Mouse (Mus musculus): ENCODE measurements at regions not wholly inside any gene's neighbourhood (a gene's known extent, or its start where the extent isn't known, plus 50 kb on each side); places are given as distances from the start of the nearest gene placed in this dataset.

DNA sequence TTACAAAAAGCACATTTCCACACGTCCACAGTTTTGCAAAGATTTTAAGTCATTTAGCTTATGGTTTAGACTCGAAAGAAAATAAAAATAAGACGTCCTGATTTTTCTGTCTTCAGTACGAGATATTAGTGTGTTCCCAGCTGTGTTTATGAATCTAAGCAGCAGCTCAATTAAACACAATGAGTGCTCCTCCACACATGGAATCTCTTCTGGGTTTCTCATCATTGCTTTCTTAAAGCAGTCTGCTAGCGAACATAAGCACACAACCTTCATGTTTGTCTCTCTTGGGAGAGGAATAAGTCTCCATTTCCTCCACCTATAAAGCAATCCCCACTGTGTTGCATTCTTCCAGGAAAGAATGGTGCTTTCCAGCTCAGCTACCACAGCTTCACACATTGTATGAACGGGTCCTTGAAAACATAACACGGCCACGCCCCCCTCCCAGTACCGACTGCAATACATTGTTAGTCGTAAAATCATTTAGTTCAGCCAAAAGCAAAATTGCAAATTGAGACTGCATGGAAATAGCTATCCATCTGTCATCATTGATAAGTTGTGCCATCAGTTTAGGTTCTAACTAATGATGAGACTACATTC, 75.4 kb upstream of the Rap2b start (continued):
- TF ChIP-seq ETS1 (IDR thresholded peaks at IDR 0.05; ENCODE audit: low read depth, low read length) (no peak), POLR2A (IDR thresholded peaks at IDR 0.05; ENCODE audit: control insufficient read depth in 1 of 2, insufficient read depth in 1 of 2, low read depth in 1 of 2, low read length in 2 of 2, poor library complexity in 1 of 2) (no peak), MYB (IDR thresholded peaks at IDR 0.05; ENCODE audit: low read depth, low read length) (no peak), ZMIZ1 (IDR thresholded peaks at IDR 0.05; ENCODE audit: low read depth, low read length) (no peak)

DNA sequence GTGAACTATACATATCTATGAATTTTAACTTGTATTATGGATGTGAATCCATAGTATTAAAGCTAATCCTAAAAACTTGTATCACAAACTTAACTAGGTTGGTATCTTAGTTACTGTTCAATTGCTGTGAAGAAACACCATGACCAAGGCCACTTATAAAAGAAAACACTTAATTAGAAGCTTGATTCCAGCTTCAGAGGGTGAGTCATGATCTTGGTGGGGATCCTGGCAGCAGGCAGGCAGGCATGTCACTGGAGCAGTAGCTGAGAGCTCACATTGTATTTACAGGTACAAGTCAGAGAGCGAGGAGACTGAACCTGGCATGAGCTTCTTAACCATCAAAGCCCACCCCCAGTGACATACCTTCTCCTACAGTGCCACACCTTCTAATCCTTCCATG, 73.2 kb upstream of the Rap2b start:
- H3K36me3 ChIP-seq (ENCODE audit: control insufficient read depth in 1 of 2, insufficient read depth in 2 of 2, low read length in 2 of 2): no peaks in the 10 kb centered on the region
- H3K4me1 ChIP-seq (ENCODE audit: control insufficient read depth in 1 of 2, insufficient read depth in 2 of 2, low read length in 2 of 2): no peaks in the 10 kb centered on the region
- H3K9ac ChIP-seq (ENCODE audit: control insufficient read depth, low read depth, low read length, poor library complexity, severe bottlenecking): no peak overlapping the region
- H3K27ac ChIP-seq (ENCODE audit: control insufficient read depth, low read depth, low read length): no peak overlapping the region
- H3K27me3 ChIP-seq (ENCODE audit: control insufficient read depth in 1 of 2, insufficient read depth in 2 of 2, low read length in 2 of 2): no peaks in the 10 kb centered on the region; a peak in 1 of 4 replicates
- no peaks in the 10 kb centered on the region for H3K79me2 ChIP-seq (ENCODE audit: control insufficient read depth, insufficient read depth, low read length, poor library complexity)
- no peaks in the 10 kb centered on the region for H3K9me3 ChIP-seq (replicated peaks; ENCODE audit: insufficient read depth, low read length)
- no peak overlapping the region for H3K4me3 ChIP-seq (ENCODE audit: control insufficient read depth in 1 of 2, insufficient read depth in 1 of 2, low read depth in 2 of 2, low read length in 2 of 2)
- TF ChIP-seq TCF12 (IDR thresholded peaks at IDR 0.05; ENCODE audit: low read depth, low read length): no peak
- TF ChIP-seq USF1 (IDR thresholded peaks at IDR 0.05; ENCODE audit: low read depth, low read length): no peak
- TF ChIP-seq MYC (IDR thresholded peaks at IDR 0.05; ENCODE audit: low read depth, low read length): no peak
- no peak for TF ChIP-seq SMC3 (IDR thresholded peaks at IDR 0.05; ENCODE audit: low read depth, low read length)
- TF ChIP-seq CHD1 (IDR thresholded peaks at IDR 0.05; ENCODE audit: low read depth, low read length): no peak
- TF ChIP-seq MXI1 (IDR thresholded peaks at IDR 0.05; ENCODE audit: low read depth, low read length): no peak
- TF ChIP-seq RAD21 (IDR thresholded peaks at IDR 0.05; ENCODE audit: low read depth, low read length): no peak
- no peak for TF ChIP-seq E2F4 (IDR thresholded peaks at IDR 0.05; ENCODE audit: borderline replicate concordance, low read depth, low read length)
- no peak for TF ChIP-seq NRF1 (IDR thresholded peaks at IDR 0.05; ENCODE audit: insufficient read depth, low read depth, low read length, poor library complexity, severe bottlenecking)
- TF ChIP-seq UBTF (IDR thresholded peaks at IDR 0.05; ENCODE audit: borderline replicate concordance, insufficient read depth, low read depth, low read length): no peak
- TF ChIP-seq MAFK (IDR thresholded peaks at IDR 0.05; ENCODE audit: borderline replicate concordance, low read depth, low read length): no peak
- no peak for TF ChIP-seq RCOR1 (IDR thresholded peaks at IDR 0.05; ENCODE audit: low read depth, low read length)
- TF ChIP-seq ETS1 (IDR thresholded peaks at IDR 0.05; ENCODE audit: low read depth, low read length): no peak
- TF ChIP-seq MEF2A (IDR thresholded peaks at IDR 0.05; ENCODE audit: extremely low read depth, insufficient replicate concordance, low read depth, low read length, poor library complexity, severe bottlenecking): no peak
- no peak for TF ChIP-seq CTCF (IDR thresholded peaks at IDR 0.05 in 2 of 3, conservative IDR thresholded peaks at IDR 0.05 in 1 of 3; ENCODE audit: control insufficient read depth in 1 of 3, insufficient read depth in 1 of 3, low read depth in 2 of 3, low read length in 3 of 3, poor library complexity in 1 of 3, severe bottlenecking in 1 of 3)
- TF ChIP-seq ZNF384 (IDR thresholded peaks at IDR 0.05; ENCODE audit: low read depth, low read length): no peak
- no peak for TF ChIP-seq ZC3H11A (IDR thresholded peaks at IDR 0.05; ENCODE audit: low read depth, low read length)
- no peak for TF ChIP-seq KAT2A (conservative IDR thresholded peaks at IDR 0.05; ENCODE audit: low read depth, low read length)
- DNase-seq (ENCODE audit: low read depth, low spot score): no peak

All from MEL (cell line).